Mouse (Mus musculus) cerebellum, adult 11 months (tissue): Measurements from ENCODE around the gene Celsr2.

Experiments
- DNase-seq: peaks from one replicate; pipeline ENCODE4 v3.0.0; 2022

Gene Celsr2

GRCm38 (mm10) chr3:108414857-108415830 is at the start of gene Celsr2:
Celsr2 (minus strand) TSS chr3:108415552.
- peak; percentile 40 for DNase-seq

- no peak for DNase-seq
Measured at GRCm38 (mm10) chr3:108458866-108459265, 43.5 kb upstream of the Celsr2 start.

- no peak for DNase-seq
Measured at GRCm38 (mm10) chr3:108458380-108458779, 43.0 kb upstream of the Celsr2 start.

- DNase-seq, result no peak
Measured at GRCm38 (mm10) chr3:108454172-108454571, 38.8 kb upstream of the Celsr2 start.

GRCm38 (mm10) chr3:108451969-108452368 is 36.6 kb upstream of the Celsr2 start:
- DNase-seq, result no peak

GRCm38 (mm10) chr3:108445366-108445705 is 30.0 kb upstream of the Celsr2 start:
- DNase-seq, result no peak

- DNase-seq, result peak; percentile 90
Measured at GRCm38 (mm10) chr3:108444698-108445365, 29.5 kb upstream of the Celsr2 start, which contains the start of gene Sars. Sars (minus strand) TSS chr3:108445209.

GRCm38 (mm10) chr3:108444029-108444428 is 28.7 kb upstream of the Celsr2 start:
- no peak for DNase-seq

GRCm38 (mm10) chr3:108436380-108436714 is 21.0 kb upstream of the Celsr2 start:
- DNase-seq, result no peak

GRCm38 (mm10) chr3:108435701-108436379 is 20.5 kb upstream of the Celsr2 start:
- no peak for DNase-seq

- DNase-seq, result no peak
Measured at GRCm38 (mm10) chr3:108433881-108434495, 18.6 kb upstream of the Celsr2 start.

- DNase-seq, result no peak
Measured at GRCm38 (mm10) chr3:108433188-108433880, 18.0 kb upstream of the Celsr2 start.

GRCm38 (mm10) chr3:108432542-108433187 is 17.3 kb upstream of the Celsr2 start:
- DNase-seq, result no peak

GRCm38 (mm10) chr3:108425624-108426018 is 10.3 kb upstream of the Celsr2 start:
- no peak for DNase-seq

GRCm38 (mm10) chr3:108424944-108425623 is 9.7 kb upstream of the Celsr2 start:
- DNase-seq, result no peak

- DNase-seq, result peak; percentile 63
Measured at GRCm38 (mm10) chr3:108423844-108424801, 8.8 kb upstream of the Celsr2 start.

GRCm38 (mm10) chr3:108423006-108423405 is 7.7 kb upstream of the Celsr2 start:
- no peak for DNase-seq

GRCm38 (mm10) chr3:108415831-108416223 is 475 bp upstream of the Celsr2 start:
- peak; percentile 81 for DNase-seq

- no peak for DNase-seq
Measured at GRCm38 (mm10) chr3:108413634-108414360, 1.6 kb downstream of the Celsr2 start.
